Mouse (Mus musculus) limb, embryonic 13.5 days (tissue): ENCODE measurements around the gene Rfng. TPM values are rescaled to one million over a fixed set of nuclear protein-coding genes. Genes with fewer than 3 reads are reported as not detected.
A peak's percentile ranks its signal among the peaks of the same experiment; 100 is the strongest.
"Not testable (repeated sequence)": the region's sequence is repeated elsewhere in the genome, so short reads cannot be mapped to it uniquely, and the experiment has no call there.

Experiments used
- ATAC-seq: fragments of 200-750 bp; cut with Nextera tagmentation; 2 replicates; pipeline ENCODE4 v1.8.0; 2017; ENCODE audit warnings: low read depth, moderate number of reproducible peaks, moderate TSS enrichment; ENCODE audit not compliant: low FRiP score
- H3K27ac ChIP-seq: fragments of 300-500 bp; sonication (generic); 2 replicates; pipeline ENCODE4 v1.5.1; 2015; ENCODE audit warnings: inconsistent platforms, mild to moderate bottlenecking, moderate library complexity
- H3K27me3 ChIP-seq: fragments of 300-500 bp; sonication (generic); 2 replicates; pipeline ENCODE4 v1.6.1; 2015; ENCODE audit warnings: mild to moderate bottlenecking, inconsistent platforms
- H3K36me3 ChIP-seq: fragments of 300-500 bp; sonication (generic); 2 replicates; pipeline ENCODE4 v1.6.1; 2015; ENCODE audit warnings: inconsistent platforms, mild to moderate bottlenecking, moderate library complexity
- H3K4me1 ChIP-seq: fragments of 300-500 bp; sonication (generic); 2 replicates; pipeline ENCODE4 v1.6.1; 2015; ENCODE audit warnings: inconsistent platforms
- H3K4me2 ChIP-seq: fragments of 300-500 bp; sonication (generic); replicated peaks from 2 replicates; pipeline ENCODE4 v1.6.1; 2015; ENCODE audit warnings: inconsistent platforms, mild to moderate bottlenecking, moderate library complexity
- H3K4me3 ChIP-seq: fragments of 300-500 bp; sonication (generic); 2 replicates; pipeline ENCODE4 v1.5.1; 2015; ENCODE audit warnings: moderate library complexity, mild to moderate bottlenecking, inconsistent platforms
- H3K9ac ChIP-seq: fragments of 300-500 bp; sonication (generic); 2 replicates; pipeline ENCODE4 v1.6.1; 2015; ENCODE audit warnings: mild to moderate bottlenecking, inconsistent platforms
- H3K9me3 ChIP-seq: fragments of 300-500 bp; sonication (generic); 2 replicates; pipeline ENCODE4 v1.6.1; 2016; ENCODE audit warnings: inconsistent platforms
- WGBS: fragments of 180-500 bp; shearing (Covaris S2); methylation state at CpG from one replicate; pipeline ENCODE4 v1.1.7; 2015; 5-methylcytosine and 5-hydroxymethylcytosine counted together
- polyA plus RNA-seq: library from polyadenylated mRNA; unstranded; fragments of >200 nt; fragmentation: Nextera tagmentation; extraction: Ambion mirVana; gene quantifications from 2 replicates; pipeline ENCODE4 v1.2.1, GENCODE M21; 2015

The Rfng gene
- polyA plus RNA-seq, 1 experiment from 2014 or later: 48.4 TPM

GRCm38 (mm10) chr11:120762672-120763041, 21.4 kb downstream of the Rfng start, which contains the start of gene Hmga1b:
TSS of gene Hmga1b (plus strand) at chr11:120762794.
- not testable (repeated sequence) for H3K36me3 ChIP-seq, H3K4me3 ChIP-seq, H3K4me1 ChIP-seq, H3K9ac ChIP-seq, ATAC-seq, H3K27ac ChIP-seq
- Histone ChIP-seq H3K27me3 (peaks cover 14% of the 10 kb centered on the region), H3K9me3 (peaks cover 17% of the 10 kb centered on the region), H3K4me2 (peak within 1 kb of the TSS; percentile 41)
- 12% methylated on average over 14 of the region's 14 CpGs for WGBS

- Histone ChIP-seq H3K4me2 (peak overlapping the region; percentile 41), H3K9ac (no peak overlapping the region), H3K4me1 (peaks cover 9% of the 10 kb centered on the region; the same call in 1 of the 2 replicates), H3K9me3 (peaks cover 21% of the 10 kb centered on the region), H3K4me3 (no peak overlapping the region), H3K36me3 (no peaks in the 10 kb centered on the region), H3K27me3 (peaks cover 14% of the 10 kb centered on the region), H3K27ac (no peak overlapping the region)
- ATAC-seq: no peak
- WGBS: 64% methylated on average over 14 of the region's 14 CpGs
Observed at GRCm38 (mm10) chr11:120761811-120762671, 22.0 kb downstream of the Rfng start.

GRCm38 (mm10) chr11:120760236-120760635, 23.8 kb downstream of the Rfng start:
- peaks cover 14% of the 10 kb centered on the region for H3K27me3 ChIP-seq
- H3K9me3 ChIP-seq: peaks cover 27% of the 10 kb centered on the region
- no peak overlapping the region for H3K27ac ChIP-seq
- peaks cover 9% of the 10 kb centered on the region; the same call in 1 of the 2 replicates for H3K4me1 ChIP-seq
- no peak overlapping the region for H3K4me2 ChIP-seq
- H3K4me3 ChIP-seq: no peak overlapping the region
- no peak overlapping the region for H3K9ac ChIP-seq
- ATAC-seq: no peak
- WGBS: 81% methylated on average over 9 of the region's 9 CpGs
- H3K36me3 ChIP-seq: no peaks in the 10 kb centered on the region

- H3K4me1 ChIP-seq: no peaks in the 10 kb centered on the region; the same call in 1 of the 2 replicates
- no peak overlapping the region for H3K4me2 ChIP-seq
- no peaks in the 10 kb centered on the region for H3K27me3 ChIP-seq
- peaks cover 1% of the 10 kb centered on the region; the same call in 1 of the 2 replicates for H3K9me3 ChIP-seq
- no peak overlapping the region for H3K9ac ChIP-seq
- 70% methylated on average over 4 of the region's 4 CpGs for WGBS
- ATAC-seq: no peak
- no peak overlapping the region for H3K27ac ChIP-seq
- no peaks in the 10 kb centered on the region for H3K36me3 ChIP-seq
- no peak overlapping the region for H3K4me3 ChIP-seq
Observed at GRCm38 (mm10) chr11:120751606-120752005, 32.4 kb downstream of the Rfng start.

- Histone ChIP-seq H3K4me3 (no peak overlapping the region), H3K4me1 (no peaks in the 10 kb centered on the region; the same call in 1 of the 2 replicates), H3K27ac (no peak overlapping the region), H3K9ac (no peak overlapping the region), H3K9me3 (no peaks in the 10 kb centered on the region), H3K27me3 (no peaks in the 10 kb centered on the region), H3K36me3 (no peaks in the 10 kb centered on the region), H3K4me2 (no peak overlapping the region)
- ATAC-seq: no peak
- WGBS: 62% methylated on average over 8 of the region's 8 CpGs
Observed at GRCm38 (mm10) chr11:120749430-120749829, 34.6 kb downstream of the Rfng start.

- no peak for ATAC-seq
Observed at GRCm38 (mm10) chr11:120747974-120748373, 36.0 kb downstream of the Rfng start.

GRCm38 (mm10) chr11:120744121-120744701, 39.8 kb downstream of the Rfng start:
- Histone ChIP-seq H3K4me2 (no peak overlapping the region), H3K4me1 (no peaks in the 10 kb centered on the region; the same call in 1 of the 2 replicates), H3K4me3 (no peak overlapping the region), H3K36me3 (no peaks in the 10 kb centered on the region), H3K9me3 (no peaks in the 10 kb centered on the region), H3K27ac (no peak overlapping the region), H3K27me3 (no peaks in the 10 kb centered on the region), H3K9ac (no peak overlapping the region)
- 61% methylated on average over 7 of the region's 7 CpGs for WGBS
- ATAC-seq: no peak

More at GRCm38 (mm10) chr11:120747974-120748373, 36.0 kb downstream of the Rfng start:
- H3K9me3 ChIP-seq: no peaks in the 10 kb centered on the region
- H3K27me3 ChIP-seq: no peaks in the 10 kb centered on the region
- H3K4me2 ChIP-seq: no peak overlapping the region
- H3K4me3 ChIP-seq: no peak overlapping the region
- WGBS: 30% methylated on average over 4 of the region's 4 CpGs
- H3K4me1 ChIP-seq: no peaks in the 10 kb centered on the region; the same call in 1 of the 2 replicates
- no peak overlapping the region for H3K27ac ChIP-seq
- no peaks in the 10 kb centered on the region for H3K36me3 ChIP-seq
- H3K9ac ChIP-seq: no peak overlapping the region

GRCm38 (mm10) chr11:120740981-120741380, 43.0 kb downstream of the Rfng start:
- H3K4me2 ChIP-seq: no peak overlapping the region
- ATAC-seq: no peak
- no peaks in the 10 kb centered on the region for H3K36me3 ChIP-seq
- WGBS: 84% methylated on average over 5 of the region's 5 CpGs
- H3K27me3 ChIP-seq: no peaks in the 10 kb centered on the region
- no peak overlapping the region for H3K27ac ChIP-seq
- H3K9ac ChIP-seq: no peak overlapping the region
- no peaks in the 10 kb centered on the region for H3K9me3 ChIP-seq
- H3K4me3 ChIP-seq: no peak overlapping the region
- no peaks in the 10 kb centered on the region for H3K4me1 ChIP-seq

GRCm38 (mm10) chr11:120736424-120736823, 47.6 kb downstream of the Rfng start:
- Histone ChIP-seq H3K9me3 (no peaks in the 10 kb centered on the region), H3K4me1 (peaks cover 11% of the 10 kb centered on the region), H3K9ac (no peak overlapping the region), H3K4me2 (no peak overlapping the region), H3K27ac (no peak overlapping the region), H3K27me3 (no peaks in the 10 kb centered on the region), H3K36me3 (no peaks in the 10 kb centered on the region), H3K4me3 (no peak overlapping the region)
- ATAC-seq: no peak
- 72% methylated on average over 6 of the region's 6 CpGs for WGBS

GRCm38 (mm10) chr11:120733521-120733920, 50.5 kb downstream of the Rfng start:
- Histone ChIP-seq H3K27ac (no peak overlapping the region), H3K4me1 (peaks cover 18% of the 10 kb centered on the region)

GRCm38 (mm10) chr11:120731858-120732680, 51.9 kb downstream of the Rfng start, which contains the start of gene Cbr2:
TSS of gene Cbr2 (minus strand) at chr11:120732114.
- 0 out of 2 replicates have a peak, but pooled peaks have one; percentile 18 for ATAC-seq
- WGBS: 56% methylated on average over 12 of the region's 12 CpGs
- Histone ChIP-seq H3K27me3 (no peaks in the 10 kb centered on the region), H3K4me2 (peak within 1 kb of the TSS; percentile 15; the same call in 1 of the 2 replicates), H3K9ac (no peak within 1 kb of the TSS), H3K36me3 (no peaks in the 10 kb centered on the region), H3K4me1 (peaks cover 18% of the 10 kb centered on the region), H3K4me3 (no peak within 1 kb of the TSS; the same call in 1 of the 2 replicates), H3K27ac (peak within 1 kb of the TSS; percentile 81; the same call in 1 of the 2 replicates), H3K9me3 (no peaks in the 10 kb centered on the region)

More at GRCm38 (mm10) chr11:120733521-120733920, 50.5 kb downstream of the Rfng start:
- Histone ChIP-seq H3K9me3 (no peaks in the 10 kb centered on the region), H3K36me3 (no peaks in the 10 kb centered on the region), H3K9ac (no peak overlapping the region), H3K4me2 (no peak overlapping the region), H3K27me3 (no peaks in the 10 kb centered on the region), H3K4me3 (no peak overlapping the region)
- 58% methylated on average over 6 of the region's 6 CpGs for WGBS
- ATAC-seq: no peak
